Mouse (Mus musculus) MEL (cell line): ENCODE data around the gene Erv3.

ENCODE experiments used
- CHD2 ChIP-seq: IDR thresholded peaks from 2 replicates; pipeline ENCODE4 v1.6.1; 2011; ENCODE audit warnings: low read length, improper control_type of control experiment
- CTCF ChIP-seq, 3 experiments: IDR thresholded peaks in 2 of 3; conservative IDR thresholded peaks in 1 of 3; 2 replicates each; pipeline ENCODE4 v1.5.1; 2011 to 2012; ENCODE audit warnings: low read length in 3 of 3, low read depth in 2 of 3, mild to moderate bottlenecking in 2 of 3, improper control_type of control experiment in 1 of 3, inconsistent platforms in 1 of 3, mixed read lengths in 1 of 3, moderate library complexity in 1 of 3; ENCODE audit not compliant: control insufficient read depth in 1 of 3, insufficient read depth in 1 of 3, poor library complexity in 1 of 3, severe bottlenecking in 1 of 3
- EP300 ChIP-seq, 2 experiments: IDR thresholded peaks; 2 replicates each; pipeline ENCODE4 v1.6.1; 2011; ENCODE audit warnings: improper control_type of control experiment in 2 of 2, low read length in 2 of 2, low read depth in 1 of 2, mild to moderate bottlenecking in 1 of 2
- GATA1 ChIP-seq: IDR thresholded peaks from 2 replicates; pipeline ENCODE4 v1.6.1; 2011; ENCODE audit warnings: low read depth, low read length, improper control_type of control experiment
- MAX ChIP-seq: IDR thresholded peaks from 2 replicates; pipeline ENCODE4 v1.6.1; 2011; ENCODE audit warnings: low read length, improper control_type of control experiment
- MYB ChIP-seq: IDR thresholded peaks from 2 replicates; pipeline ENCODE4 v1.6.1; 2011; ENCODE audit warnings: mild to moderate bottlenecking, low read depth, low read length, improper control_type of control experiment
- NELFE ChIP-seq: IDR thresholded peaks from 2 replicates; pipeline ENCODE4 v1.6.1; 2011; ENCODE audit warnings: low read depth, low read length, improper control_type of control experiment
- NRF1 ChIP-seq: IDR thresholded peaks from 2 replicates; pipeline ENCODE4 v1.6.1; 2014; ENCODE audit warnings: low read depth, mild to moderate bottlenecking, inconsistent platforms, low read length, improper control_type of control experiment, moderate library complexity; ENCODE audit not compliant: poor library complexity, insufficient read depth, severe bottlenecking
- POLR2A ChIP-seq, 2 experiments: IDR thresholded peaks; 2 replicates each; pipeline ENCODE4 v1.6.1; 2011 to 2012; ENCODE audit warnings: low read length in 2 of 2, mild to moderate bottlenecking in 2 of 2, control low read depth in 1 of 2, improper control_type of control experiment in 1 of 2, low read depth in 1 of 2, moderate library complexity in 1 of 2; ENCODE audit not compliant: control insufficient read depth in 1 of 2, insufficient read depth in 1 of 2, poor library complexity in 1 of 2
- USF2 ChIP-seq, 2 experiments: IDR thresholded peaks; 2 replicates each; pipeline ENCODE4 v1.6.1; 2011 to 2012; ENCODE audit warnings: improper control_type of control experiment in 2 of 2, low read length in 2 of 2, borderline replicate concordance in 1 of 2, inconsistent platforms in 1 of 2, low read depth in 1 of 2, mild to moderate bottlenecking in 1 of 2; ENCODE audit not compliant: insufficient read depth in 1 of 2
- ZC3H11A ChIP-seq: IDR thresholded peaks from 2 replicates; pipeline ENCODE4 v1.6.1; 2012; ENCODE audit warnings: low read depth, mild to moderate bottlenecking, inconsistent platforms, low read length, improper control_type of control experiment
- ZNF384 ChIP-seq: IDR thresholded peaks from 2 replicates; pipeline ENCODE4 v1.6.1; 2012; ENCODE audit warnings: low read depth, mild to moderate bottlenecking, inconsistent platforms, low read length, improper control_type of control experiment

DNA sequence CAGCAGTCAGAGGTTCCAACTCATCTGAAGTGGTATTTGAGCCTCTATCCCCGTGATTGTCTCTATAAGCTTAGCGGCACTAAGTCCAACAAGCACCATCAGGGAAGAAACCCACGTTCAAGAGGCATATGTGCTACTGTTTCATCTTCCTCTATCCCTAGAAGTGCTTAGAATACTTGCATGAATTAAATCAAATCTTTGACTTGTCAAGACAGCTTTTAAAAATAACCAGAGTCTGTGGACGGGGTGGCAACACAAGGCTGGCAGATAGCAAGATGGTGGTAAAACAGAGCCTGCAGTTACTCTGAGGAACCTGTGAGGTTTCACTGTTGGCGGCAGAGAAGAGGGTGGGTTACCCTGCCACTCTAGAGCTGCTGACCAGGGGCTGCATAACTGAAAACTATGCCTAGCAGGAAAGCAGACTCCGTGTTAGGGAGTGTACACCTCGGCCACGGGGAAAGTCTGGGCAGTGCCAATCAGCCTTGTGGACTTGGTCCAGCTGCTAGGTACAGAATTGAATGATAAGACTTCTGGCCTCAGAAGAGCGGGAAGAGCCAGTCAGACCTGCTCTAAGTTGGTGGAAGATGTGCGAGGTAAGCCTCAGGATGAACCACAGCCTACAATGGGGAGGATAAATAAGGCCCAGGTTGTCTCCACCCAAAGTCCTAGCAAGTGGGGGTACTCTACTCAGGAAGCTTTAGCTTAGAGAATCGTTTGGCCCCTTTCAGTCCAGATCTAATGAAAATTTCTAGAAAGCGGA lies 8.0 kb downstream of the Erv3 start:
- TF ChIP-seq MAX (peak; percentile 50; the same call in 1 of the 2 replicates), USF2 (IDR thresholded peaks at IDR 0.05; ENCODE audit: borderline replicate concordance in 1 of 2, insufficient read depth in 1 of 2, low read depth in 1 of 2, low read length in 2 of 2) (no peak), EP300 (IDR thresholded peaks at IDR 0.05; ENCODE audit: low read depth in 1 of 2, low read length in 2 of 2) (peak; percentile 65 to 81), ZC3H11A (no peak), GATA1 (peak; percentile 78), NELFE (no peak), CTCF (IDR thresholded peaks at IDR 0.05 in 2 of 3, conservative IDR thresholded peaks at IDR 0.05 in 1 of 3; ENCODE audit: control insufficient read depth in 1 of 3, insufficient read depth in 1 of 3, low read depth in 2 of 3, low read length in 3 of 3, poor library complexity in 1 of 3, severe bottlenecking in 1 of 3) (no peak), CHD2 (no peak), POLR2A (IDR thresholded peaks at IDR 0.05; ENCODE audit: control insufficient read depth in 1 of 2, insufficient read depth in 1 of 2, low read depth in 1 of 2, low read length in 2 of 2, poor library complexity in 1 of 2) (no peak), MYB (no peak), NRF1 (no peak), ZNF384 (no peak)
